Mouse (Mus musculus) adrenal gland, adult (tissue): ENCODE data around the gene Spi1.

ENCODE experiments used
- DNase-seq, 2 experiments: peaks; one replicate each; pipeline ENCODE4 v3.0.0; 2022 to 2023; ENCODE audit warnings: low spot score in 1 of 2; ENCODE audit not compliant: inconsistent age in 2 of 2

Spi1 gene

DNA sequence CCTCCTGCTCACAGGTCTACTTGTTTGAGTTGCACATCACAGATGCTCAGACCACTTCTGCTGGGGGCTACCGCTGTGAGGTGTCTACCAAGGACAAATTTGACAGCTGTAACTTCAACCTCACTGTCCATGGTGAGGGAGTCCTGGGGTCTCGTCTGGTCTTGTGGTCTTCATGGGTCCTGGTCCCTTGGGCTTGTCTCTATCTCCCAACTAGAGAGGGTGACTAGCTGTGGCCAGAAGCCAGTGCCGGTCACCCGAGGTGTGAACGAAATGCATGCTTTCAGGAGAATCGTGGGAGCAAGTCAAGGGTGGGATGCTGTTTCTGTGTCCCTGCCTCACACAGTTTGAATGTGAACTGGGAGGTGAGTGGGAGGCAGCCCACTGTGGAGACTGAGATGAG lies 38.8 kb downstream of the Spi1 start:
- DNase-seq, result no peak

- DNase-seq, result no peak
Measured at GRCm38 (mm10) chr2:91121497-91121896, 39.3 kb downstream of the Spi1 start.

GRCm38 (mm10) chr2:91123521-91123920 lies 41.3 kb downstream of the Spi1 start:
- DNase-seq, result no peak

DNA sequence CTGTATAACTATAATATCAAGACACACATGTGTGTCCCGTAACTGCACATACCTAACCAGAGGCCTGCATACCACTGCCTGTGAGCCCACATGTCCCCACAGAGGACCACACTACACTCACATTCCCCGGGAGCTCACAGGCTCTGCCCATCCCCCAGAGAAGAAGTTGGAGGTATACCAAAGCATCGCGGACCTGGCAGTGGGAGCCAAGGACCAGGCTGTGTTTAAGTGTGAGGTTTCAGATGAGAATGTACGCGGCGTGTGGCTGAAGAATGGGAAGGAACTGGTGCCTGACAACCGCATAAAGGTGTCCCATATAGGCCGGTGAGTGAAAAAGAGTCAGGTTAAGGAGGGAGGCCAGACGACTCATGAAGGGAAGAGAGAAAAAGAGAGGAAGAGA lies 42.9 kb downstream of the Spi1 start:
- no peak for DNase-seq

GRCm38 (mm10) chr2:91128761-91129160 lies 46.6 kb downstream of the Spi1 start:
- no peak for DNase-seq

- DNase-seq, result peak; percentile 77 to 81
Measured at GRCm38 (mm10) chr2:91130126-91130525, 47.9 kb downstream of the Spi1 start.

DNA sequence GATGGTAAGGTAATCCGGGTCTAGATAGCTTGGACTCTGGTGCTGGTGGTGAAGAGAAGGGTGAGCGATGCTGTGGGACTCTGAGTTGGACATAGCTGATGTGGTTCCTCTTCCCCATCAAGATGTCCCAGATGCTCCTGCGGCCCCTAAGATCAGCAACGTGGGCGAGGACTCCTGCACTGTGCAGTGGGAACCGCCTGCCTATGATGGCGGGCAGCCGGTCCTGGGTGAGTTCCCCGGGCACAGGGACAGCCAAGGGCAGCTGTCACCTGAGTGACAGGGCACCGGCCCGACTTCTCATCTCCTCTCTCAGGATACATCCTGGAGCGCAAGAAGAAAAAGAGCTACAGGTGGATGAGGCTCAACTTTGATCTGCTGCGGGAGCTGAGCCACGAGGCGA lies 49.1 kb downstream of the Spi1 start:
- DNase-seq, result no peak

- DNase-seq, result no peak
Measured at GRCm38 (mm10) chr2:91132035-91132434, 49.8 kb downstream of the Spi1 start.

- DNase-seq, result no peak
Measured at GRCm38 (mm10) chr2:91136513-91137412, 54.6 kb downstream of the Spi1 start.

DNA sequence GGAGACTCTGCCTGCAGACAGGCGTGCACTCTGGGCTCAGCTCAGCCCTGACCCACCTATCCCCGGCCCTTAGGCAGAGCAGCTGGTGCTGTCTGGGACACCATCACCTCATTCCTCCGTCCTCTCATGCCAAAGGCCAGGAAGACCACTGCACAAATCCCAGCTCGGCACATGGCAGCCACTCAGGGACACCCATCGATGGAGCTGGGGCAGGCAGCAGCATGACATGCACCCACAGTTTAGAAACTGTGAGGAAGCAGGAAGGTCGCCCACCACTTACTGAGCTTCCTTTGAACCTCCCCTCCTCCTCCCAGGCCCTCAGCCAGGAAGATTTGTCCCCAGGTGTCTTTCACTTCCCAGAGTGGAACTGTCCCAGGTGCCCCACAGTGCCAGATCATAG lies 55.3 kb downstream of the Spi1 start:
- DNase-seq, result no peak

- DNase-seq, result no peak
Measured at GRCm38 (mm10) chr2:91139311-91139710, 57.1 kb downstream of the Spi1 start.

DNA sequence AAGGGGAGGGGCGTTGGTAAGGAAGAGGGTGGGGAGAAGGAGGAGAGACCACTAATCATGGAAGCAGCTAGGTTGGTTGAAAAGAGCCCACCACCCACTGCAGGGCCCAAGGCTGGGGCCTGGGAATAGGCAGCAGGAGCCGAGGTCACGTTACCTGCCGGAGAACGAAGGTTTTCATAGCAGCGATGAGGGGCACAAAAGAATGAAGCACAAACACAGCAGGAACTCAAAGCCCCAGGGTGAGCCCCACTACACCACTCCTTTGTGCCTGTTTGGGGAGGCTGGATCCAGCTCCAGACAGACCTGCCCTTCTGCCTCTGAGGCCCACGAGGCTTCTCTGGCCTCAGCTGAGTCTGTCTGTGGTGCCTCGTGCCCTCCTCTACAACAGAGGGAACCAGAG lies 57.6 kb downstream of the Spi1 start:
- no peak for DNase-seq

GRCm38 (mm10) chr2:91142920-91143319 lies 60.7 kb downstream of the Spi1 start:
- DNase-seq, result no peak

DNA sequence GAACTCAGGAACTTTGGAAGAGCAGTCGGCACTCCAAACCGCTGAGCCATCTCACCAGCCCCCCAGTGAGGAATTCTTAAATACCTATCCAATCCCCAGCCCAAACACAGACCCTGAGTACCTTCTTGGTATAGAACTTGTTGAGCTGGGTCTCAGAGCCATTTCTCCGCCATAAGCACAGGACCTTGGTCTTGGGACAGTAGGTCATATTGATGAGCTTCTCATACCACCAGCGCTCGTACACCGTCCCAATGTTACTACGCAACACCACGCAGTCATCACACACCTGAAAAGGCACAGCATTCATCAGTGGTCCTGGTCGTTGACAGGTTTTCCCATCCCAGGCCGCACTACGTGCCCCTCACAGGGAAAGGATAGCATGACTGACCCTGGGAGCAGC lies 61.2 kb downstream of the Spi1 start:
- DNase-seq, result no peak

- no peak for DNase-seq
Measured at GRCm38 (mm10) chr2:91148101-91148500, 65.9 kb downstream of the Spi1 start.

DNA sequence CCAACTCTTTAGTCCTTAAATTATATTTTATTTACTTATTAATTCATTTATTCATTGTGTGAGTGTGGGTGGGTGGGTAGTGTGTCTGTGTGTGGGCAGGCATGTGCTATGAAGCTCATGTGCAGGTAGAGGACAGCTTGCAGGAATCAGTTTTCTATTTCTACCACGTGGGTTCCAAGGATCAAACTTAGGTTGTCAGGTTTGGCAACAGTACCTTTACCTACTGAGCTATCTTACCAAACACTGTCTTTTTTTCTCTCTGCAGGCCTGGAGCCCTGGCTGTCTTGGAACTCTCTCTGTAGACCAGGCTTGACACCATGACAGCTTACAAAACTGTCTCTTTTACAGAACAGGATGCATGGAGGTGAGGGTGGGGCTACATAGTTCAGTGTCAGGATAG lies 69.1 kb downstream of the Spi1 start:
- DNase-seq, result no peak

GRCm38 (mm10) chr2:91152885-91153377 lies 70.7 kb downstream of the Spi1 start:
- DNase-seq, result no peak

- DNase-seq, result peak; percentile 76 to 89
Measured at GRCm38 (mm10) chr2:91154091-91154490, 71.9 kb downstream of the Spi1 start.

DNA sequence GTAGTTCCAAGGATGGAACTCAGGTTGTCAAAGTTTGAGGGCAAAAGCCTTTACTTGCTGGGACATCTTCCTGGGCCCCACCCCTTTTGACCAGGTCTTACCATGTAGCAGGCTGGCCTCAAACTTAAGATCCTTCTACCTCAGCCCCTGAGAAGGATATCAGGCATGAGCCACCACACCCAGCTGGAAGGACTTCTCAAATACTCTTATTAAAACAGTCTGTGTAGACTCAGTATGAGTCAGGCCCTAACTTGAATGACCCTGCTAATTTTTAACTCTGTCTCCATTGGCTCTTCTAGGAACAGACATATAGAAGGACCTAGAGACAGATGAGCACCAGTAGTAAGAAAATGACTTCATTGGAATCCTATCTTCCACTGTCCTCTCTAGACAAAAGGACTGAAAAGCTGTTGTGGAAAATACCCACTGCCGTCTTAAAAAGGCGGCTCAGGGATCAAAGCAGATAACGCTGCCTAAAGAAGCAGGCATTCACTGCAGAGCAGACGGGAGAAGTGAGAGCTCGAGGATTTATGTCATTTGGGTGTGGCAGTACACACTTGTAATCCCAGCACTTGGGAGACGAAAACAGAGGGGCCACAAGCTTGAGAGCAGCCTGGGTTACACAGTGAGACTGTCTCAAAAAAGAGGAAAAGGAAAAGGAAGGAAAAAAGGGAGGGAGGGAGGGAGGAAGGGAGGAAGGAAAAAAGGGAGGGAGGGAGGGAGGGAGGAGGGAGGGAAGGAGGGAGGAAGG lies 75.0 kb downstream of the Spi1 start:
- DNase-seq, result no peak

DNA sequence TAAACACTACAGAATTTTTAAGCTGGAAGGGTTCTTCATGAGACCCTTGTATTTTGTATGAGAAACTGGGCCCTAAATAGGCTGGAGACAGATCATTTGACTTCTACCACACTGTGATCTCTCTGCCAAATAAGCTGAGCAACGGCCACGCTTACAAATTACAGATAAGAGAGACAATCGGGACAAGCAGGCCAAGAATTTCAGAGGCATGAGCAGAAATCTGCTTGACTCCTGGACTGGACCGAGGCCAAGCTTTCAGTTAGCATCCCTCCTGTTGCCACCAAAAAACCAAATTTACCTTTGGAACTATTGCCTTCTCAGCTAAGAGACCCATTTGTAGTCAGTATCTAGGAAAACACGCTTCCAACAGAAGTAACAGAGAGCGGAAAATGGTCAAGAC lies 78.4 kb downstream of the Spi1 start:
- DNase-seq, result no peak

- DNase-seq, result no peak
Measured at GRCm38 (mm10) chr2:91162952-91163351, 80.8 kb downstream of the Spi1 start.

DNA sequence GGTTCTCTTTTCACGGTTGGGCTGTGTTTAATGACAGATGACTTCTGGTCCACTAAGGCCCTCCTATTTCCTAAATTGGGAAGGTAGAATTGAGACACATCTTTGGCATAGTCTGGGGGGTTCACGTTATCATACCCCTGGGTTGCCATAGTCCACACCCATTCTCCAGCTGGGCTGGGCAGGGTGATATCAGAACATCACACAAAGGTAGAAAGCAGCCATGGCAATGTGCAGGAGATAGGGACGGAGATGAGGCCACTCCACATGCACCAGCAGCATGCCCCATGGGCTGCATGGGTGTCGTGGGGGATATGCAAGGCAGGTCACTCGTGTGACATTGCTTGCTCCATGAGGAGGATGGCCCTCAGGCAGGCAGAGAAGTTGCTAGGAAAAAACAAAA lies 81.3 kb downstream of the Spi1 start:
- no peak for DNase-seq
